Mouse (Mus musculus) limb, embryonic 15.5 days (tissue): ENCODE data around the gene Cmtm6. TPM values are rescaled to one million over a fixed set of nuclear protein-coding genes. Genes with fewer than 3 reads are reported as not detected.
A peak's percentile ranks its signal among the peaks of the same experiment; 100 is the strongest.

Experiments
- ATAC-seq: fragments of 200-750 bp; cut with Nextera tagmentation; 2 replicates; pipeline ENCODE4 v1.8.0; 2017; ENCODE audit warnings: low read depth, moderate TSS enrichment; ENCODE audit not compliant: insufficient number of reproducible peaks, low FRiP score, low TSS enrichment
- H3K27ac ChIP-seq: fragments of 300-500 bp; sonication (generic); 2 replicates; pipeline ENCODE4 v1.5.1; 2015; ENCODE audit warnings: moderate library complexity, mild to moderate bottlenecking, inconsistent platforms
- H3K27me3 ChIP-seq: fragments of 300-500 bp; sonication (generic); 2 replicates; pipeline ENCODE4 v1.6.1; 2015; ENCODE audit warnings: inconsistent platforms
- H3K36me3 ChIP-seq: fragments of 300-500 bp; sonication (generic); 2 replicates; pipeline ENCODE4 v1.6.1; 2015; ENCODE audit warnings: inconsistent platforms
- H3K4me1 ChIP-seq: fragments of 300-500 bp; sonication (generic); 2 replicates; pipeline ENCODE4 v1.6.1; 2015; ENCODE audit warnings: inconsistent platforms
- H3K4me2 ChIP-seq: fragments of 300-500 bp; sonication (generic); 2 replicates; pipeline ENCODE4 v1.6.1; 2015; ENCODE audit warnings: mild to moderate bottlenecking, inconsistent platforms
- H3K4me3 ChIP-seq: fragments of 300-500 bp; sonication (generic); 2 replicates; pipeline ENCODE4 v1.5.1; 2015; ENCODE audit warnings: mild to moderate bottlenecking, inconsistent platforms
- H3K9ac ChIP-seq: fragments of 300-500 bp; sonication (generic); 2 replicates; pipeline ENCODE4 v1.6.1; 2015; ENCODE audit warnings: inconsistent platforms
- H3K9me3 ChIP-seq: fragments of 300-500 bp; sonication (generic); 2 replicates; pipeline ENCODE4 v1.6.1; 2016; ENCODE audit warnings: inconsistent platforms
- WGBS: fragments of 180-500 bp; shearing (Covaris S2); methylation state at CpG from one replicate; pipeline ENCODE4 v1.1.7; 2015; 5-methylcytosine and 5-hydroxymethylcytosine counted together
- polyA plus RNA-seq: library from polyadenylated mRNA; unstranded; fragments of >200 nt; fragmentation: Nextera tagmentation; extraction: Ambion mirVana; gene quantifications from 2 replicates; pipeline ENCODE4 v1.2.1, GENCODE M21; 2015

The Cmtm6 gene
- polyA plus RNA-seq, 1 experiment from 2014 or later, result 49.5 TPM

DNA sequence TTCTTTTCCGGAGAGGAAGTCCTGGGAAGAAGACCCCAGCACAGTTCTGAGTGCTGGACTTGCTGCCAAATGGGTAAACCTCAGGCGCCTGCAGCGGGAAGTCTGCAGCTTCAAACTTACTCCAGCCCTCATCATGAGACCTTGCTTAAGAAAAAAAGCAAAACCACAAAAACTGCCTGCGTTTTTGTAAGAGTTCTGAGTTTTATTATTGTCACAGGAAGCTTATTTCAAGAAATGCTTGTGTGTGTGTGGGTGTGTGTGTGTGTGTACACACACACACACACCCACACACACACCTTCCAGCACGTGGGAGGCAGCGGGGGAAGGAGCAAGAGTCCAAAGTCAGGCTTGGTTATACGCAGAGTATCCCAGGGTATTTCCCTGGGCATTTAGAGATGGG lies 27.4 kb downstream of the Cmtm6 start:
- Histone ChIP-seq H3K4me1 (peaks cover 1% of the 10 kb centered on the region), H3K27me3 (no peaks in the 10 kb centered on the region), H3K4me3 (no peak overlapping the region), H3K27ac (no peak overlapping the region), H3K9ac (no peak overlapping the region), H3K36me3 (peaks cover 55% of the 10 kb centered on the region), H3K4me2 (no peak overlapping the region), H3K9me3 (no peaks in the 10 kb centered on the region)
- ATAC-seq, result no peak
- WGBS, result 82% methylated on average over 7 of the region's 7 CpGs

GRCm38 (mm10) chr9:114758801-114759200 lies 27.9 kb downstream of the Cmtm6 start:
- H3K4me2 ChIP-seq, result no peak overlapping the region
- no peak overlapping the region for H3K4me3 ChIP-seq
- WGBS, result 86% methylated on average over 5 of the region's 5 CpGs
- peaks cover 56% of the 10 kb centered on the region for H3K36me3 ChIP-seq
- H3K4me1 ChIP-seq, result no peaks in the 10 kb centered on the region
- H3K9me3 ChIP-seq, result no peaks in the 10 kb centered on the region
- H3K27me3 ChIP-seq, result no peaks in the 10 kb centered on the region
- H3K9ac ChIP-seq, result no peak overlapping the region
- no peak overlapping the region for H3K27ac ChIP-seq
- no peak for ATAC-seq

DNA sequence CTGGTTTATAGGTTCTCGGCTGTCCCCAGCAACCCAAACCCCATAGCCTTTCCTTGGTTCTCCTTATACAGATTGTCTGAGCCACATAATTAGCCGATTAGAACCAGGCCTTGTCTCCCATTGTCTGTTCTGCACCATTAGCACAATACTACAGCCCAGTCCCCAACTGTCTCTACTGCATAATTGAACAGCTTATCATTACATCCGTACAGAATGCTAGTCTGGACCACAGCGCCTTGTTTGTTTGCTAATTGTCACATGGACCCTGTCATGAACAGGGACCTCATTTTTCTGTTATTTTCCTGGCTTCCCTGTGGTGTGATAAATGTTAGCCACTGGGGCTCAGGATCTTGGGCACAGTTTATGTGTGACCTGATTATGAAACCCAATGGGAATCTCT lies 29.0 kb downstream of the Cmtm6 start:
- peaks cover 57% of the 10 kb centered on the region for H3K36me3 ChIP-seq
- 86% methylated on average over 4 of the region's 4 CpGs for WGBS
- ATAC-seq, result no peak
- no peak overlapping the region for H3K9ac ChIP-seq
- no peak overlapping the region for H3K4me3 ChIP-seq
- H3K9me3 ChIP-seq, result no peaks in the 10 kb centered on the region
- no peak overlapping the region for H3K4me2 ChIP-seq
- H3K27me3 ChIP-seq, result no peaks in the 10 kb centered on the region
- no peaks in the 10 kb centered on the region for H3K4me1 ChIP-seq
- H3K27ac ChIP-seq, result no peak overlapping the region

DNA sequence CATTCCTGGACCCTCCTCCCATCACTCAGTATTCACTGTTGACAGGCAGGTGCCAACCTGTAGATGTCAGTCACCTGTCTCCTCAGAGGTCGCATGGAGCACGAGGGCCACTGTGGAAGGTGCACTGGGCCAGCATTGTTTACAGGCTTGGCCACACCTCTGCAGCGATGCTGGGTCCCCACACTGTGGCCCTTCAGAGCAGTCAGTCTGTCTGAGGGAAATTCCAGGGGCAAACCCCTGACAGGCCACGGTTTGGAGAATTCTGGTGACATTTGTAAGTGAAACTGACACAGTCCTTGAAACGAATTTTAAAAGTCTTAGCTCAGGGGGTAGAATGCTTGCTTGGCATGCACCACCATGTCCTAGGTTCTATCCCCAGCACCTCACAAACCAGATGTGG lies 29.4 kb downstream of the Cmtm6 start:
- Histone ChIP-seq H3K36me3 (peaks cover 52% of the 10 kb centered on the region), H3K4me2 (no peak overlapping the region), H3K9ac (no peak overlapping the region), H3K9me3 (no peaks in the 10 kb centered on the region), H3K4me3 (no peak overlapping the region), H3K27ac (no peak overlapping the region), H3K4me1 (no peaks in the 10 kb centered on the region), H3K27me3 (no peaks in the 10 kb centered on the region)
- 84% methylated on average over 5 of the region's 5 CpGs for WGBS
- ATAC-seq, result no peak

- Histone ChIP-seq H3K9me3 (no peaks in the 10 kb centered on the region), H3K27me3 (no peaks in the 10 kb centered on the region), H3K4me2 (no peak overlapping the region), H3K9ac (no peak overlapping the region), H3K27ac (no peak overlapping the region), H3K36me3 (peaks cover 48% of the 10 kb centered on the region), H3K4me1 (peaks cover 3% of the 10 kb centered on the region), H3K4me3 (no peak overlapping the region)
- WGBS, result 70% methylated on average over 11 of the region's 11 CpGs
- no peak for ATAC-seq
These were observed 30.9 kb downstream of the Cmtm6 start for GRCm38 (mm10) chr9:114761848-114762247.

DNA sequence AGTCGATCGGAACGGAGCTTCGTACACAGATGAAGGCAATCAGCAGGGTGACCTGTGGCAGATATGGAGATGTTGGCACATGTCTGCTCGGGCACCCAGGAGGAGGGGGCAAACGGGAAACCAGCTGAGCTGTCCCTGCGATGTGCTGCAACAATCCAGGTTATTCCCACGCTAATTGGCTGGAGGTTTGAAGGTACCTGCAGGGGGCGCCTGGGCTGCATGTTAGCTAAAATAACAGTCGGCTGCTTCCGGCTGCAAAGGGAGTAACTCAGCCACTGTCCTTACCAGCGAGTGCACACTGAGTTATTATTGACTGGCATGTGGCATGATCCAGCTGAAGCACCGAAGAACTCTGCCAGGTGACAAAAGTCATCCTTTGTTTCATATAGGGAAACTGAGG lies 32.4 kb downstream of the Cmtm6 start:
- H3K36me3 ChIP-seq, result peaks cover 39% of the 10 kb centered on the region

GRCm38 (mm10) chr9:114767030-114767429 lies 36.1 kb downstream of the Cmtm6 start:
- Histone ChIP-seq H3K4me2 (peak overlapping the region; percentile 1; the same call in 1 of the 2 replicates), H3K9ac (no peak overlapping the region), H3K27ac (peak overlapping the region; percentile 83), H3K27me3 (no peaks in the 10 kb centered on the region), H3K4me3 (no peak overlapping the region), H3K36me3 (peaks cover 9% of the 10 kb centered on the region; the same call in 1 of the 2 replicates), H3K9me3 (no peaks in the 10 kb centered on the region), H3K4me1 (peaks cover 20% of the 10 kb centered on the region)
- peak; percentile 53 for ATAC-seq
- WGBS, result 27% methylated on average over 13 of the region's 13 CpGs

More for the DNA sequence above, 32.4 kb downstream of the Cmtm6 start:
- Histone ChIP-seq H3K9ac (no peak overlapping the region), H3K27ac (no peak overlapping the region), H3K4me1 (peaks cover 18% of the 10 kb centered on the region), H3K9me3 (no peaks in the 10 kb centered on the region), H3K4me2 (no peak overlapping the region), H3K27me3 (no peaks in the 10 kb centered on the region), H3K4me3 (no peak overlapping the region)
- no peak for ATAC-seq
- 63% methylated on average over 13 of the region's 13 CpGs for WGBS

GRCm38 (mm10) chr9:114767507-114767906 lies 36.6 kb downstream of the Cmtm6 start:
- peaks cover 20% of the 10 kb centered on the region for H3K4me1 ChIP-seq
- 0 out of 2 replicates have a peak overlapping the region, but pooled peaks have one; percentile 1 for H3K4me2 ChIP-seq
- H3K36me3 ChIP-seq, result peaks cover 13% of the 10 kb centered on the region; the same call in 1 of the 2 replicates
- H3K9ac ChIP-seq, result 0 out of 2 replicates have a peak overlapping the region, but pooled peaks have one; percentile 23
- H3K27ac ChIP-seq, result peak overlapping the region; percentile 83
- H3K27me3 ChIP-seq, result no peaks in the 10 kb centered on the region
- no peaks in the 10 kb centered on the region for H3K9me3 ChIP-seq
- no peak overlapping the region for H3K4me3 ChIP-seq
- WGBS, result 36% methylated on average over 2 of the region's 2 CpGs
- ATAC-seq, result no peak

- no peaks in the 10 kb centered on the region for H3K9me3 ChIP-seq
- no peak overlapping the region for H3K4me2 ChIP-seq
- H3K36me3 ChIP-seq, result peaks cover 14% of the 10 kb centered on the region; the same call in 1 of the 2 replicates
- H3K27me3 ChIP-seq, result no peaks in the 10 kb centered on the region
- peaks cover 20% of the 10 kb centered on the region for H3K4me1 ChIP-seq
- 0 out of 2 replicates have a peak, but pooled peaks have one; percentile 11 for ATAC-seq
- 54% methylated on average over 10 of the region's 10 CpGs for WGBS
- H3K27ac ChIP-seq, result peak overlapping the region; percentile 83
- no peak overlapping the region for H3K4me3 ChIP-seq
- no peak overlapping the region for H3K9ac ChIP-seq
These were observed 37.1 kb downstream of the Cmtm6 start for GRCm38 (mm10) chr9:114768066-114768465.

- Histone ChIP-seq H3K4me1 (peaks cover 29% of the 10 kb centered on the region), H3K4me3 (no peak overlapping the region), H3K9ac (no peak overlapping the region), H3K9me3 (no peaks in the 10 kb centered on the region), H3K27me3 (no peaks in the 10 kb centered on the region), H3K36me3 (peaks cover 10% of the 10 kb centered on the region; the same call in 1 of the 2 replicates), H3K4me2 (no peak overlapping the region), H3K27ac (no peak overlapping the region)
- ATAC-seq, result no peak
- 84% methylated on average over 4 of the region's 4 CpGs for WGBS
These were observed 39.3 kb downstream of the Cmtm6 start for GRCm38 (mm10) chr9:114770224-114770623.

DNA sequence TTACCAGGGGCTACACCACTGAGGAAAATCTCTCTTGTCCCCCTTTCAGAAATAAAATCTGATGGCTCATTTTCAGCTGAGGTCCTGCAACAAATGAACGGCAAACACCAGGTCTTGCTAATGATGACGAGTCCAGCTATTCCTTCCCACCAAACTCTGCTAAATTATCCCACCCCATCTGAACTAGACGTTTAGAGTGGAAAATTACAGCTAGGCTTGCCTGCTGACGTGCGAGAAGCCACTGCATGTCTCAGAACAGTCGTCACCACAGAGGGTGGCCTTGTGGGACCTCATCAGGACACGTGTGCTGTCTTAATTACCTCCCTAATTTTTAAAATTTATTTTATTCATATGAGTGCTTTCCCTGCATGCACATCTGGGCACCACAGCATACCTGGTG lies 40.6 kb downstream of the Cmtm6 start:
- H3K9me3 ChIP-seq, result no peaks in the 10 kb centered on the region
- ATAC-seq, result no peak
- no peak overlapping the region for H3K4me3 ChIP-seq

GRCm38 (mm10) chr9:114774629-114775028 lies 43.7 kb downstream of the Cmtm6 start:
- Histone ChIP-seq H3K9ac (no peak overlapping the region), H3K27ac (no peak overlapping the region), H3K4me1 (peaks cover 24% of the 10 kb centered on the region), H3K4me3 (no peak overlapping the region), H3K27me3 (no peaks in the 10 kb centered on the region), H3K36me3 (peaks cover 15% of the 10 kb centered on the region; the same call in 1 of the 2 replicates), H3K9me3 (no peaks in the 10 kb centered on the region), H3K4me2 (no peak overlapping the region)
- WGBS, result 69% methylated on average over 6 of the region's 6 CpGs
- no peak for ATAC-seq

More for the DNA sequence above, 40.6 kb downstream of the Cmtm6 start:
- Histone ChIP-seq H3K27me3 (no peaks in the 10 kb centered on the region), H3K36me3 (peaks cover 10% of the 10 kb centered on the region; the same call in 1 of the 2 replicates), H3K9ac (no peak overlapping the region), H3K4me1 (peaks cover 38% of the 10 kb centered on the region), H3K4me2 (no peak overlapping the region), H3K27ac (no peak overlapping the region)
- WGBS, result 79% methylated on average over 7 of the region's 7 CpGs

- Histone ChIP-seq H3K9me3 (no peaks in the 10 kb centered on the region), H3K4me3 (no peak overlapping the region), H3K36me3 (peaks cover 15% of the 10 kb centered on the region; the same call in 1 of the 2 replicates), H3K4me2 (no peak overlapping the region), H3K4me1 (peaks cover 30% of the 10 kb centered on the region), H3K9ac (no peak overlapping the region), H3K27me3 (no peaks in the 10 kb centered on the region), H3K27ac (no peak overlapping the region)
- 53% methylated on average over 4 of the region's 4 CpGs for WGBS
- ATAC-seq, result no peak
These were observed 44.4 kb downstream of the Cmtm6 start for GRCm38 (mm10) chr9:114775272-114775671.
